Mouse (Mus musculus): Measurements from ENCODE around the gene Lrrc3c.

- TF ChIP-seq POLR2A (IDR thresholded peaks at IDR 0.05; ENCODE audit: insufficient read depth, low read depth, low read length): no peak
- TF ChIP-seq CTCF (IDR thresholded peaks at IDR 0.05): no peak
Observed at GRCm38 (mm10) chr11:98563921-98564414, 34.1 kb upstream of the Lrrc3c start.
